Mouse (Mus musculus): ENCODE measurements around the gene Fam71e1.

Fam71e1 gene

DNA sequence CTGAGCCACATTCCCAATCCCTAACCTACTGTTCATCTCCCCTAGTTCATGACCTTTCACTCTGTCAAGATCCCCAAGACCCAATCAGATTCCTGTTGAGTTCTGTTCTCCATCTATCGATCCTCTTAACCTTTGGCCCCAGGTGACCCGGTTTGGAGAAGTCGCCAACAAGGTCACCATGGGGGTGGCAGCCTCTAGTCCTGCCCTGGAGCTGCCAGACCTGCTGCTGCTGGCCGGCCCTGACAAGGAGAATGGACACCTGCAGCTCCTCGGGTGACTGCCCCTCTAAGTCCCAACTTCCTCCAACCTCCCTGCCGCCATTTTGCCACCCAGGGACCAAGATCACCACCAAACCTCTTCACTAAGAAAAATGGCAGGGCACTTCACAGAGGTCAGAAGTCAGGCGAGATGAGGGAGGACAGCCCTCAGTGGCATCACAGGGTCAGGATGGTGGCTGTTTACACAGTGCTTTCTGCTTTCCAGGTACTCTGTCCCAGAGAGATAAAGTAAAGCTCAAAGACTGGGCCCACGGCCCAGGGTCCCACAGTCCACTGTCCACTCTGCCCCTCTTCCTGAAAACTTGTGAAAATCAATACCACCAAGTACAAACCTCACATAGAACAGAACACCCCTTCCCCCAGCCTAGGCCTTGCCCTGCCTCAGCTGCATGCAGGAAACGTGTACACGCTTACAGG lies 1.1 kb downstream of the Fam71e1 start:
- no peak for DNase-seq (ENCODE audit: low spot score in 2 of 2)

DNA sequence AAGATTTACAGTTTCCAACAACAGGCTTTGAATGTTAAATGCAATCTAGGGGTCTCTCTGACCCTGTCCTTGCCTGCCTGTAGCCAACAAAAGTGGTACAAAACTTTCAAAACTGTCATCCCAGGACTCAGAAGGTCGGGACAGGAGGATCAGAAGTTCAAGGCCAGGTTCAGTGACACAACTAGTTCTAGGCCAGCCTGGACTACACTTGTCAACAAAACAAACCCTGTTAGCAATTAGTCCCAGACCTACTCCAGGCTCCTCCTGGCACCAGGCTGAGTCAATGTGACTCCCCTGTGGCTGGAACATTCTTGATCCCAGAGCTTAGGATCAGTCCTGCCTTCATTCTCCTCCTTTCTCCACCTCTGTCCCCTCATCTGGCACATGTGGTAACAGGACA lies 2.5 kb downstream of the Fam71e1 start:
- no peak for DNase-seq (ENCODE audit: low spot score in 2 of 2)

DNA sequence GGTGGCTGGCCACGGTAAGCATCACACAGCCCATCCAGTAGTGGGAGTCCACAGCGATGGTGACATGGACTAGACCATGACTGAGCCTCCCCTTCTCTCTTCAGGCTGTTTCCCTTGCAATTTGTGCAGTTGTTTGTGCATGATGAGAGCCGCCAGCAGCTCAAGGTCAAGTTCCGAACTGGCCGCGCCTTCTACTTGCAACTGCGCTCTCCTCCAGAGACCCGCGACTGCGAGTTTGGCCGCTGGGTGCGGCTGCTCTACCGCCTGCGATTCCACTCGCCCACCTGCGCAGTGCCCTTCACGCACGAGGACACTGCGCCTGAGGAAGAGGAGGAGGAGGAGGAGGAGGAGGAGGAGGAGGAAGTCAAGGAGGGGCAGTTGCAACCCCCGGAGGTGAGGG lies 3.7 kb downstream of the Fam71e1 start:
- DNase-seq (ENCODE audit: low spot score in 2 of 2): no peak

DNA sequence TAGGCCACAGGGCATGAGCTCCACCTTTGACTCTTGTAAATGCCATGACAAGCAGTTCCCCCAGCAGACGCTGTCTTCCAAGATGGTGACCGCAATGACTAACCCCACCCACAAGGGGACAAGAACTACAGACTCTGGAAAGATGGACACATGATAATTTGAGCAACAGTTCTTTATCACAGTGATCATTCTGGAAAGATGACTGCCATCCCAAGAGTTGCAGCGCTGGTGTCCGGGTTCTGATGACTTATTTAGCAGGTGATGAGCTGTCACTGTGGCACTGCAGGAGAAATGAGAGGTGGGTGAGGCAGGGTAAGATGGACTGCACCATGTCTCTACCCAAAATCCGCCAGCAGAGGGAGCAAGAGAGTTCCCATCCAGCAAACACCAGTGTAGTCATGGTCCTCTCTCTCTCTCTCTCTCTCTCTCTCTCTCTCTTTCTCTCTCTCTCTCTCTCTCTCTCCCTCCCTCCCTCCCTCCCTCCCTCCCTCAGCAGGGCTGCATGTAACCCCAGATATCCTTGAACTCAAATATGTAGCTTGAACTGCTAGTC lies 5.3 kb downstream of the Fam71e1 start:
- DNase-seq (ENCODE audit: low spot score in 2 of 2): no peak

DNA sequence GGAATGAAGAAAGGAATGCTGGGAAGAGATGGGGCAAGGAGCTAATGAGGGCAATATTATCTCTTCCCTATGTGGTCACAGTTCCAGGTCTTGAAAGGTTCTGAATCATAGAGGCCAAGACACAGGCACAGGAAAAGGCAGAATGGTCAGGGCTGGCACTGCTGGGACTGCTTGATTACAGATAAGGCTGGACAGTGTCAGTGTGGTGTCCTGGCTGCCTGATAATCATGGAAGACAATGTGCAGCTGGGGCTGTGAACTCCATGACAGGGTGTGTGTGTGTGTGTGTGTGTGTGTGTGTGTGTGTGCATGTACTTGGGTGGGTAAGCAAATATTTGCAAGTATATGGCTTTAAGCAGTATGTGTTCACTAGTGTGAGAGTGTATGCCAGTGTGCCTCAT lies 11.1 kb downstream of the Fam71e1 start:
- no peak for DNase-seq (ENCODE audit: low spot score in 2 of 2)

DNA sequence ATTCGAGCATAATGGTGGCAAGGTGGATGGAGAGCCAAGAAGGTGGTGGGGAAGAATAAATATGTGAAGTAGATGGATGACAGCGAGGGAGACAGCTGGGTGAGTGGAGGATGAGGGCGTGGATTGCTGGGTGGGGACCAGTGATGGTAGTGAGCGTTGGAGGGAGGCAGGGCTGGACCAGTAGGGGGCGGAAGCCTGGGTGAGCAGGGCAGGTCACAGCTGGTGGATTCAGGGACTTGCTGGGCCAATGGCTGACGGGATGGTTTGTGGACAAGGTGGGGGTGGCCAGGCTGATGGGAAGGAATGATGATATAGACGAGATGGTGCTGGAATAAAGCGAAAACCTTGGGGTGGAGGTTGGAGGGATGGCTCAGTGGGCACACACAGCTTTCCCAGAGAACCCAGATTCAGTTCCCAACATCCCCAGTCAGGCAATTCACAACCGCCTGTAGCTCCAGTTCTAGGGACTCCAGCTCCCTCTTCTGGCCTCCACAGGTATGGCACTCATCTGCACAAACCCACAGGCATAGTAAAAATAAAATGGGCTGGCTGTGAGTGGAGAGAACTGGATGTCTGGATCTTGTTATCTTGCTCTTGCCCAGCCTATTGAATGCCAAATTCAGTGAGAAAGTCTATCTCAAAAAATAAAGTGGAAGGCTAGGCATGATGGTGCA lies 23.0 kb downstream of the Fam71e1 start:
- DNase-seq (ENCODE audit: low spot score in 2 of 2): no peak

DNA sequence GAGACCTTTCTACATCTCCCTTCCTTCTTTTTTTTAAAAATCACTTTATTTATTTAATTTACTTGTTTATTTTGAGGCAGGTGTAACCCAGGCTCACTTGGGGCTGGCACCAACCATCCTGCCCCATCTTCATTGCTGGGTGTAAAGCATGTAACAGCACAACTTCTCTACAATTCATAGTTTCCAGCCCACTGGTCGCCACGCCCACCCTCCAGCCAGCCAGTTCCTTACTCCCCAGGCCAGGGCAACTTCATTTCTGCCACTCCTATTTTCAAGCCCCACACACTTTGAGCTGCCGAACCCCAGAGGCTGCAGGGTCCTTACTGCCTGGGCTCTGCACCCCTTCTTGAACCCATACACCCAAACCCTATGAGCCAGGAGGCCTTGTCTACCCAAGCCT lies 24.6 kb downstream of the Fam71e1 start:
- no peak for DNase-seq (ENCODE audit: low spot score in 2 of 2)

DNA sequence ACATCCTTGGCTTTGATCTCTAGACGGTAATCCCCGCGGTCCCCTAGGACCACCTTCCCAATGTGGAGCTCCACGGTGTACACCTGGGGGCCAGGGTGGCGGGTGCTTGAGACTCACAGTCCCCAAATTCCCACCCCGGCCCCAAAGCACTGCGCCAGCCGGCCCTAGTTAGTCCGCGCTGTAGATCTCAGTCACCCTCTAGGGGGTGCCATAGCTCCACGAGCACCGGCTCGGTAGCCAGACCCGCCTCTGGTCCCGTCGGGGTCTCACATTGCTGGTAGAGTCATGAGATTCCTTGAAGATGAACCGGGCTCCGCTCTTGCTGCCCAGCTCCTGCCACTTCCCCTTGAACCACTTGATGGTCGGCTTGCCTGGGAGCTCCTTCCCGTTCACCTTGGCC lies 25.3 kb downstream of the Fam71e1 start:
- DNase-seq (ENCODE audit: low spot score in 2 of 2): peak in 1 of 2 experiments; percentile 35

DNA sequence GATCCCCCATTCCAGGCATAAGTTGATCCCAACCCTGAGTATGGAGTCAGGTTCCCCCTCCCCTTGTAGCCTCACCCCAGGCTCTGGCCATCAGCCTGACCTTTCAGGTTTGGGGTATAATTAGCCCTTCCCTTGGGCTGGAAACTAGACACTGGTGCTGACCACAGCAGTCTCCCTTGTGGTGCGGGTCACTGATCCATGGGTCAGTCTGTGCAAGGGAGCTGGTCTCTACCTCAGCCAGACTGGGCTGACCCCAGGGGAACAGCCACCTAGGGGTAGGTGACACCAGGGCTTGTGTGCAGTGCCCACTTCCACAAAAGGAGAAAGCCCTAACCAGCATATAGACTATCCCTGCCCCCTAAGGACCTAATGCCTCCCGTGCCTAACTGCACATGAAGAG lies 26.7 kb downstream of the Fam71e1 start:
- DNase-seq (ENCODE audit: low spot score in 2 of 2): no peak

DNA sequence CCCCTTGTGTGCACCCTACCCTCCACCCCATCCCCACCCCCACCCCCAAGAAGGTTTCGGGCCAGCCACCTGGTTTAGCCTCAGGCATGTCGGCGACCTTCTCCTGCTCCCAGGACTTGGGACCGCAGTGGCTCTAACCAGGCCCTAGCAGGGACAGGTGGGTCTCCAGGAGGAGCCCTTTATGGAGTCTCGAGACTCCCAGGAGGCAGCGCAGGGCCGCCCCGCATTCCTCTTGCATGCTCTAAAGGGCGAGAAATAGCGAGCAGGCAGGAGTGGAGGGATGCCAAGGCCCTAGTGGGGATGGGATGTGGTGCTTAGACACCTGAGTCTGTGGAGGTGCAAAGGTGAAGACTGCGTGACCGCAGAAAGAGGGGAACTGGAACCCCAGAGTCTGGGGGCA lies 28.1 kb downstream of the Fam71e1 start, which contains the start of gene Mybpc2:
Gene Mybpc2, minus strand, starts transcription at position 155 of the 400 bp plus-strand sequence.
- no peak for DNase-seq (ENCODE audit: low spot score in 2 of 2)

DNA sequence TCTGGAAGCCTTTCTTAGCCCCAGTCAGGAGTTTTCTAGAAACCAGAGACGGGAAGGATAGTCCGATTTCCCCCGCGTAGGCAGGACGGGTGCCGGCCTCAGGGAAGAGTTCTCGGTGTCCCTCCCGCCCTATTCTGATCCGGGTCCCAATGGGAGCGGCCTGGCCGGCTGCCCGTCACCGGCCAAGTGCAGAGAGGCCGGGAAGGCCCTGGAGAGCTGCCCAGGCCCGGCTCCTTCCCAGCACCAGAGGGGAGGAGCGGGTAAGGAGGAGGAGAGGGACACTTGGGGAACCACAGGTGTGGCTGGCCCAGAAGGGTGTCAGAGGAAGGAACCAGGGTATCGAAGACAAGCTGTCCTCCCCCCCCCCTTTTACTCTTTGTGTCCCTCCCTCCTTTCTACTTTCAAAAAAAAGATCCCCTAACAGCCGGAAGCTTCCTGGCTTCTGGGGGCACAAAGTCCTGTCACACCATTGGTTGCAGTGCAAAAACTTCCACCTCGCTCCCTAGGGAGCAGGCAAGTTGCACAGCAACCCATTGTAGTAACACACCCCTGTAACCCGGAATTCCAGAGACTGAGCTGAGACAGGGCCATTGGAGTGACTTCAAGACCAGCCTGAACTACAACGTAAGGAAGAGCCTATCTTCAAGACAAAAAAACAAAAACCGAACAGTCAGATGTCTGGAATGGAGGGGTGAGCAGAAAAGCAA lies 28.9 kb downstream of the Fam71e1 start:
- DNase-seq (ENCODE audit: low spot score in 2 of 2): peak; percentile 78 to 81

DNA sequence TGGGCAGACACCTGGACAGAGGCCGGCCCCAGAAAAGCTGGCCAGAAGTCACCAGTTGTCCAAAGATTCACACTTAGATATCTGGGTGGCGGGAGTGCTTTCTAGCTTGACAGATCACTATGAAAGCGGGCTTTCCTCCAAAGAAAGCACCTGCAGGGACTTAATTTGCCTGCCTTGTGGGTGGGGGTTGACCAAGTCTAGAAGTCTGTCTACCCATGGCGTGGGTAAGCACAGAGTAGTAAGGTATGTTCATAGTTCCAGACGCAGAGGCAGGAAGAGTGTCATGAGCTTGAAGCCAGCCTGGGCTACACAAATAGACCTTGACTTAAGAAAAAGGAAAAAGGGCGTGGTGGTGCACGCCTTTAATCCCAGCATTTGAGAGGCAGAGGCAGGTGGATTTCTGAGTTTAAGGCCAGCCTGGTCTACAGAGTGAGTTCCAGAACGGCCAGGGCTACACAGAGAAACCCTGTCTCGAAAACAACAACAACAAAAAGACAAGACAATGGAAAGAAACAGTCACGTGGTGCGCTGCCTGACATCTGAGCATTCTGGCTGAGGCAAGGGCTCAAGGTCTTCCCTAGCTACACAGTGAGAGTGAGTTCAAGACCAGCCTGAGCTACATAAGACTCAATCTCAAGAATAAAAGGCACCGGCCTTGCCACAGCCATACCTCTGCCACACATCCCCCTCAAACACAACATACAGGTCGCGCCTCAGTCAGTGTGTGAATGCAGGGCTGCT lies 30.2 kb downstream of the Fam71e1 start:
- DNase-seq (ENCODE audit: low spot score in 2 of 2): no peak

DNA sequence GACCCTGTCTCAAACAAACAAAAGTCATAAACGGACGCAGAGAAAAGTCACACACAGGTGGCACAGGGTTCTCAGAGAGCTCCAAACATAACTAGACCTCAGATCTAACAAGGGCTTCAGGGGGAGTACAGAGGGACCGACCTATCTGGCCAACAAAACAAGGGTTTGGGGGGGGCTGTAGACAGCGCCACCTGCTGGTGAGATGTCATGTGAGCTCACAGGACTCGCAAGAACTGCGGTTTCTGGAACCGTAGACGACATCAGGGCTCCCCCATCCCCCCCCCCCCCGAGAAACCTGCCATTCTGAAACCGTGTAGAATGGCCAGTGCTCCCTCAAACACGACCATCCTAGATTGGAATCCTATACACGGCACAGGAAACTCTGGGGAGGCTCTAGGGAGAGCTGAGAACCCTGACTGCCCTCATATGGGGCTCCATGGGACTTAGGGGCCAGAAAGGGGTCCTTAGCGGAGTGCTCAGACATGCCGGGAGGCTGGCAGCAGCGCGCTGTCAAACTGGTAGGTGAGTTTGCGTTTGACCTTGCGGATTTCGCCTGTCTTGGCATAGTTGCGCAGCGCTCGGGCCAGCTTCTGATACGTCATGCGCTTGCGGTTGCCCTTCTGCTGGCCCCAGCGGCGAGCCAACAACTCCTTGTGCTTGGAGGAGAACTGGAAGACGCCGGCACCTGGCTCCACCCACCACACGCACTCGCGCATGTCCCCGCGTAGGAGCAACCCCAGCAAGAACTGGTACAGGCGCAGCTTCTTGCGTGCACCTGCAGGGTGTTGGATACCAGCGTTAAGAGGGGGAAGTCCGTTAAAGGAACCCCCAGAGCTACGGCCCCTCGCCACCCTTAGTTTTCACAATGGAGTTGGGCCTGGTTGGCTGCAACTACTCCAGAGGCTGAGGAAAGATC lies 31.4 kb downstream of the Fam71e1 start:
- DNase-seq (ENCODE audit: low spot score in 2 of 2): peak in 1 of 2 experiments; percentile 50

DNA sequence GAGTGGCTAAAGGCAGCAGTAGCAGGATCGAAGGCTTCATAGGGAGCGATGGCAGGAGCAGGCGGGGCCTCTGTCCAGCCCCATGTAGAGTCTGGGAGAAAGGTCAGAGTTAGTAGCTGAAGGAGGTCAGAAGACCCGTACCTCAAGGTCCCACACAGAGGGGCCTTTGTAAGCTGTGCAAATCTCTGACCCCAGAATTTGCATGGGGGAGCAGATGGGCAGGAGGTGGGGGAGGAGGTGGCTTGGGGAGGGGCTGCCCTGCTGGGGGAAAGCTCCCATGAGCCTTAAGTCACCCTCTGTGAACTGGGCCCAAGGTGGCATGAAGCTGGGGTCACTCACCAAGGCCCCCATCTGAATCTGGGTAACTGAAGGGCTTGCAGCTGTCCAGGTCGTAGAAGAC lies 33.1 kb downstream of the Fam71e1 start:
- DNase-seq (ENCODE audit: low spot score in 2 of 2): no peak

DNA sequence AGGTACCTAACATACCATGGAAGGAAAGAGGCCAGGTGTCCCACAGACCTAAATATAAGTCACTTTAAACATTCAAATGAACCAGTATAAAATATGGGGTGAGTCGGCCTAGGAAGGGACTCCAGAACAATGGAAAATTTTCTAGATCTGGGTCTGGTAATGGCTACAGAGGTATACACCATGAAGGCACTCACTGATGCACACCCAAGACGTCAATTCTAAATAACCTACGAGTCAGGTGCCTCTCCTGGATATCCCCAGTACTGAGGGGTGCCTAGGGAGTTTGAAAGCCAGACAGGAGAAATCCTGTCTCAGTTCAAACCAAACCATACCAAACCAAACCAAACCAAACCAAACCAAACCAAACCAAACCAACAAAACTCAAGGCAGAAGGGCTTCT lies 34.1 kb downstream of the Fam71e1 start:
- no peak for DNase-seq (ENCODE audit: low spot score in 2 of 2)

DNA sequence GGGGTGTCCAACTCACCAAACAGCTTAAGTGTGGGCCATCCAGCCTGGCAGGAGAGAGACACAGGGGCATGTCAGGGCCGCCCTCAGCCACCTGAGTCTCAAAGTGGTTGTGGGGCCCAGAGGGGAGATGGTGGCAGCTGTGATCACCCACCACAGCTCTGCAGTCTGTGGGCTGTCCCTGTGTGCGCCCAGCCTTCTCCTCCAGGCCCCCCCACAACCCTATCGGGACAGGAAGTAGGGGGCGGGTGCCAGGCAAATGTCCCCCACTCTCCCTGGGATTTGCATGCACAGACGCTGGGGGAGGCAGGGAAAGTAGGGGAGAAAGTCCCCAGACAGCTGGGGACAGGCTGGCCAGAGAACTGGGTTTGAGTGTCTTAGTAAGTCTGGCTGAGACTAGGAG lies 34.8 kb downstream of the Fam71e1 start:
- DNase-seq (ENCODE audit: low spot score in 2 of 2): no peak

DNA sequence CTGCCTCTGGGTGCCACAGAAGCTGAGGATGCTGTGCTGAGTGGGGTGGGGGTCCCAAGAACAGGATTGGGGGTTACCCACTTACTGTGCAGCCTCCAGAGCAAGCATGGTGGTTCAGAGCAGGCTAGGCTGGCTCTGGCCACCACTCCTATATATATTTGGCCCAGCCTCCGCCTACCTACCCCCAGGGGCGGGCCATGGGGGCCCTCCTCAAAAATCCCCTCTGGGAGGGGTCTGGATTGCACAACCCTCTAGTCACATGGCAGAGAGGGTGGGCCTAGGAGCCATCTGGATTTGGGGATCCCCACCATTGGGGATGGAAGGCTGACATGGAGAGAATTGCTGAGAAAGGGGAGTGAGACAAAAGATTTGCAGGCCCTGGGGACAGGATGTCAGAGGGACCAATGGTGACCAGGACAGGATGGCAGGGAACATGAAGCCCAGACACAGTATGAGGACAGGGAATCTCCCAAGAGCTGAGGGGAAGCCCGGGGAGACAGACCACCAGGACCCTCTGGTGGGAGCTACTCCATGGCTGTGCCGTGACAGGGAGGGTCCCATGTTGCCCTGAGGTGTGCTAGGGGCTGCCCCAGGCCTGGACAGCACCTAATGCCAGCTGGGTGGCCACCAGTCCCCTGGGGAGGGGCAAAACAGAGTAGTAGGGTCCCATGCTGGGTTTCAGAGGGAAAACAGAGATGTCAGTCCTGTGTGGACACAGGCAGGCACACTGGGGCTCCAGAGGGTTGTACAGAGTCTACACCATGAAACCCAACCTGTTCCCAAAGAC lies 35.8 kb downstream of the Fam71e1 start, which contains the start of gene Spib:
Gene Spib, minus strand, starts transcription at position 126 of the 787 bp plus-strand sequence.
- DNase-seq (ENCODE audit: low spot score in 2 of 2): no peak

DNA sequence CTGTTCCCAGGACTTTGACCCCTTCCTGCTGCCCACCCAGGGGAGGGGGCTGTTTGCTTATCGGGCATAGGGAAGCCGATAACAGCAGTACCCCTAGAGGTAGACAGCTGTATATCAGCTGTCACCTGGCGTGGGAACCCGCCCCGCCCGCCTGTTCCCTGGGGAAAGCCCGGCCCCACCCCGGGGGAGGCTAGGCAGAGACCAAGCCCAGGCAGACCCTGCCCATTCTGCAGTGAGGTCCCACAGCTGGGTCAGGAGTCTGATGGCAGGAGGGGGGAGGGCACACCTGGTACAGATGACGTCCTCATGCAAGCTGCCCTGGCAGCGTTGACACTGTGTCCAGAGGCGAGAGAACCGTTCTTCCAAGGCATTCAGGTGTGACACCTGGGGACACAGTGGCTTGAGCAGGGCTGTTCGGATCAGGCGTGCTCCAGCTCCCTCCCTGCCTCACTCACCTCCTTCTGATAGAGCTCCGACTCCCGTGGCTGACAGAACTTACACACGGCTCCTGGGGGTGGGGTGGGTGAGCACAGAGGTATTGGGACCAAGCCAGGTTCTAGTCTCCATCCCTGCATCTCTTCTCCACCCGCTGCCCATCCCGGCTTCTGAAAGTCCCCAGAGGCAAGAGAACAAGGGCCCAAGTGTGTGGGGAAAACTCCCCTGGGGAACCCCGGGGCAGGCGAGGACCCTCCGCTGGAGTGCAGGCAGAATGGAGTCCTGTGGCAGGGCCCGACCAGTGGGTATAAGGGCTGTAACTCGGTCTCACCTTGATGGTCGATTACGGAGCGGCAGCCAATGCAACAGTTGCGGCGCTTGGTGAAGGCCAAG lies 36.8 kb downstream of the Fam71e1 start:
- no peak for DNase-seq (ENCODE audit: low spot score in 2 of 2)

DNA sequence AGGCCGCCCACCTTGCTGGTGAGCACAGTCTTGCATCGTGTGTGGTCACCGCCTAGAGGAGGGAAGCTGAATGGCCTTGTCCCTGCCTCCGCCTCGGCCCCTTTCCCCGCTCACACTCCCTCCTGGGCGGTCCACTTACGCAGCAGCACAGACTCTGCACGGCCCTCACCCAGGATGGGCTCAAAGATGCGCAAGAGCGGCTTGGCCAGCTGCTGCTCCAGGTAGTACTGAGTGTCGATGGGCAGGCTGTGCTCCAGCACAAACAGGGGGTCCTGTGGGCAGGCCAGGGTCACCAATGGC lies 37.3 kb downstream of the Fam71e1 start:
- no peak for DNase-seq (ENCODE audit: low spot score in 2 of 2)
